Mouse (Mus musculus): ENCODE results near the gene Tox2.

Tox2 gene

GRCm38 (mm10) chr2:163205262-163205647 is 2.3 kb downstream of the Tox2 start:
- no peak for DNase-seq (ENCODE audit: low read depth, low spot score)

- peak; percentile 4 for DNase-seq (ENCODE audit: low read depth, low spot score)
Measured at GRCm38 (mm10) chr2:163205737-163206490, 3.0 kb downstream of the Tox2 start.

- DNase-seq (ENCODE audit: low read depth, low spot score), result peak; percentile 66
Measured at GRCm38 (mm10) chr2:163207315-163207714, 4.4 kb downstream of the Tox2 start.

- no peak for DNase-seq (ENCODE audit: low read depth, low spot score)
Measured at GRCm38 (mm10) chr2:163209139-163209538, 6.2 kb downstream of the Tox2 start.

- DNase-seq (ENCODE audit: low read depth, low spot score), result no peak
Measured at GRCm38 (mm10) chr2:163213085-163213484, 10.2 kb downstream of the Tox2 start.

- no peak for DNase-seq (ENCODE audit: low read depth, low spot score)
Measured at GRCm38 (mm10) chr2:163218095-163218494, 15.2 kb downstream of the Tox2 start.

- DNase-seq (ENCODE audit: low read depth, low spot score), result no peak
Measured at GRCm38 (mm10) chr2:163218571-163218970, 15.6 kb downstream of the Tox2 start.

- no peak for DNase-seq (ENCODE audit: low read depth, low spot score)
Measured at GRCm38 (mm10) chr2:163219447-163219846, 16.5 kb downstream of the Tox2 start.

GRCm38 (mm10) chr2:163220706-163221105 is 17.8 kb downstream of the Tox2 start:
- DNase-seq (ENCODE audit: low read depth, low spot score), result no peak

GRCm38 (mm10) chr2:163225302-163225701 is 22.4 kb downstream of the Tox2 start:
- no peak for DNase-seq (ENCODE audit: low read depth, low spot score)

- DNase-seq (ENCODE audit: low read depth, low spot score), result no peak
Measured at GRCm38 (mm10) chr2:163229050-163229449, 26.1 kb downstream of the Tox2 start.

GRCm38 (mm10) chr2:163231781-163232534 is 29.0 kb downstream of the Tox2 start:
- no peak for DNase-seq (ENCODE audit: low read depth, low spot score)

GRCm38 (mm10) chr2:163233666-163234065 is 30.7 kb downstream of the Tox2 start:
- no peak for DNase-seq (ENCODE audit: low read depth, low spot score)

- no peak for DNase-seq (ENCODE audit: low read depth, low spot score)
Measured at GRCm38 (mm10) chr2:163236057-163236456, 33.1 kb downstream of the Tox2 start.

- DNase-seq (ENCODE audit: low read depth, low spot score), result no peak
Measured at GRCm38 (mm10) chr2:163237999-163238529, 35.1 kb downstream of the Tox2 start.

GRCm38 (mm10) chr2:163239945-163240344 is 37.0 kb downstream of the Tox2 start:
- DNase-seq (ENCODE audit: low read depth, low spot score), result no peak

GRCm38 (mm10) chr2:163241867-163242266 is 38.9 kb downstream of the Tox2 start:
- DNase-seq (ENCODE audit: low read depth, low spot score), result no peak

- no peak for DNase-seq (ENCODE audit: low read depth, low spot score)
Measured at GRCm38 (mm10) chr2:163243917-163244852, 41.3 kb downstream of the Tox2 start.

- no peak for DNase-seq (ENCODE audit: low read depth, low spot score)
Measured at GRCm38 (mm10) chr2:163248912-163249311, 46.0 kb downstream of the Tox2 start.

- DNase-seq (ENCODE audit: low read depth, low spot score), result peak; percentile 38
Measured at GRCm38 (mm10) chr2:163252645-163253044, 49.7 kb downstream of the Tox2 start.

- DNase-seq (ENCODE audit: low read depth, low spot score), result no peak
Measured at GRCm38 (mm10) chr2:163253248-163254099, 50.5 kb downstream of the Tox2 start.
